ENCODE assay signal across 8 mouse cellular contexts in the genomic region with DNA sequence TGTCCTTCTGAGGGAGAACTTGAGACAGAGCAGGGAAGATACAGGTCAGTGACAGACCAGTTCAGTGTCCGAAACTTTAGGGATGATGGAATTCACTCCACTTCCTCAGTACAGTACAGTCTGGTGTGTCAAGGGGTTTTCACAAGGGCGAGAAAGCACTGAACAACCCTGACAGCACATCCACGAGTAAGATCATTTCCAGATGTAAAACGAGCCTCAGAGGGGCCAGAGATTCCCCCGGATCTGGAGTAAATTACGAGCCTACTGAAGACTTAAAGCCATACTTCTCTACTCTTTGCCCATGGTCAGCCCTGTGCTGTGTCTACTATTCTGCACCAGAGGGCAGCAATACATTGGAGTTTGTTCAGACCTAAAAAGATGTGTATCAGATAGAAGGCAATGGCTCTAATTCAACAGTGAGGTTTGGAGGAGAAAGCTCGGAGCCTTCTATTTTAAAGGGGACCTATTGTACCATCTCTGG.
A peak's percentile ranks its signal among the peaks of the same experiment; 100 is the strongest.
DNase-seq lines count a peak whose midpoint lies in the region; ATAC-seq and TF ChIP-seq lines count a peak whose summit lies in the region.

No protein-coding gene starts in this region.

- no peak for TF ChIP-seq POLR2A in CH12.LX (IDR thresholded peaks at IDR 0.05; ENCODE audit: low read depth, low read length)

- no peak overlapping the region for H3K9ac ChIP-seq in forebrain, embryonic 12.5 days
- H3K9ac ChIP-seq in CH12.LX (ENCODE audit: insufficient read depth, low read depth) = no peak overlapping the region

- H3K4me1 ChIP-seq in forebrain, embryonic 10.5 days = peaks cover 17% of the 10 kb centered on the region
- peaks cover 13% of the 10 kb centered on the region; the same call in 1 of the 2 replicates for H3K4me1 ChIP-seq in forebrain, embryonic 12.5 days
- H3K4me1 ChIP-seq in CH12.LX (ENCODE audit: control insufficient read depth in 1 of 2, insufficient read depth in 2 of 2) = peaks cover 0 to 4% of the 10 kb centered on the region in 2 experiments; a peak in 1 of 4 replicates

- no peak overlapping the region for H3K4me3 ChIP-seq in forebrain, embryonic 10.5 days
- H3K4me3 ChIP-seq in forebrain, embryonic 12.5 days (replicated peaks) = no peak overlapping the region
- no peak overlapping the region for H3K4me3 ChIP-seq in CH12.LX (replicated peaks in 1 of 3; ENCODE audit: low read depth in 2 of 3, low read length in 2 of 3, poor library complexity in 1 of 3)

- WGBS in forebrain, embryonic 10.5 days = 69% methylated on average over 7 of the region's 7 CpGs
- WGBS in forebrain, embryonic 12.5 days = 71% methylated on average over 7 of the region's 7 CpGs

- TF ChIP-seq EP300 in CH12.LX (IDR thresholded peaks at IDR 0.05; ENCODE audit: low read length) = no peak

- H3K36me3 ChIP-seq in forebrain, embryonic 10.5 days (replicated peaks) = peaks cover 23% of the 10 kb centered on the region
- peaks cover 15% of the 10 kb centered on the region for H3K36me3 ChIP-seq in forebrain, embryonic 12.5 days (replicated peaks)
- no peaks in the 10 kb centered on the region for H3K36me3 ChIP-seq in CH12.LX (replicated peaks in 1 of 2; ENCODE audit: control insufficient read depth in 1 of 2, insufficient read depth in 1 of 2, low read length in 1 of 2)

- H3K9me3 ChIP-seq in forebrain, embryonic 10.5 days = no peaks in the 10 kb centered on the region; the same call in 1 of the 2 replicates
- H3K9me3 ChIP-seq in forebrain, embryonic 12.5 days = 0 out of 2 replicates have a peak, but pooled peaks cover 2% of the 10 kb centered on the region
- no peaks in the 10 kb centered on the region for H3K9me3 ChIP-seq in CH12.LX (replicated peaks; ENCODE audit: low read length)

- peak in 1 of 2 experiments; percentile 47; a peak in 2 of 4 replicates for TF ChIP-seq CTCF in CH12.LX (conservative IDR thresholded peaks at IDR 0.05 in 1 of 2, IDR thresholded peaks at IDR 0.05 in 1 of 2; ENCODE audit: low read depth in 2 of 2, low read length in 2 of 2)

- H3K4me2 ChIP-seq in forebrain, embryonic 12.5 days = no peak overlapping the region
- H3K4me2 ChIP-seq in CH12.LX (ENCODE audit: insufficient read depth, low read depth, poor library complexity, severe bottlenecking) = no peak overlapping the region

- H3K27ac ChIP-seq in forebrain, embryonic 10.5 days = no peak overlapping the region
- H3K27ac ChIP-seq in forebrain, embryonic 12.5 days = no peak overlapping the region
- H3K27ac ChIP-seq in CH12.LX (ENCODE audit: insufficient read depth, low read depth) = no peak overlapping the region

- no peaks in the 10 kb centered on the region for H3K27me3 ChIP-seq in forebrain, embryonic 10.5 days (ENCODE audit: poor library complexity, severe bottlenecking)
- no peaks in the 10 kb centered on the region for H3K27me3 ChIP-seq in forebrain, embryonic 12.5 days
- no peaks in the 10 kb centered on the region for H3K27me3 ChIP-seq in CH12.LX (replicated peaks)

- no peak for ATAC-seq in forebrain, embryonic 12.5 days (ENCODE audit: low FRiP score)

- TF ChIP-seq RAD21 in CH12.LX (IDR thresholded peaks at IDR 0.05; ENCODE audit: low read depth, low read length) = peak; percentile 54

- peak; percentile 24 for DNase-seq in forebrain, embryonic 10.5 days (ENCODE audit: extremely low spot score, low spot score)
- peak; percentile 7 for DNase-seq in CH12.LX (ENCODE audit: extremely low read depth)
- DNase-seq in forelimb bud, embryonic 11.5 days (ENCODE audit: low read depth, low spot score) = peak; percentile 71
- peak; percentile 59 for DNase-seq in layer of hippocampus, adult 9-11 months
- peak; percentile 42 for DNase-seq in retina, embryonic 14.5 days (ENCODE audit: low spot score)
- no peak for DNase-seq in ovary, postnatal 10 days (ENCODE audit: low spot score)
- DNase-seq in urinary bladder, postnatal 14 days (ENCODE audit: low spot score) = no peak

- dilution Hi-C loops in CH12.LX (cut with MboI; ENCODE audit: extremely low pct_ligation_motif_present, extremely low pct_unique_long_range_greater_than_20kb, low sequenced_read_pairs) = no loop called here

- in situ Hi-C loops in CH12.LX (cut with MboI; ENCODE audit: low pct_ligation_motif_present, low pct_unique_long_range_greater_than_20kb, low sequenced_read_pairs) = no loop called here

- H3K79me2 ChIP-seq in CH12.LX (replicated peaks; ENCODE audit: control insufficient read depth, extremely low read depth, insufficient read depth, poor library complexity, severe bottlenecking) = no peaks in the 10 kb centered on the region

TF ChIP-seq in CH12.LX, 34 proteins besides CTCF, POLR2A, EP300 and RAD21:
- TF ChIP-seq SMC3 (IDR thresholded peaks at IDR 0.05; ENCODE audit: low read depth, low read length) = peak; percentile 38
- no peak for TF ChIP-seq TBP (conservative IDR thresholded peaks at IDR 0.05; ENCODE audit: low read depth, low read length)

Comparison
In these comparisons a context has a peak if more than half of its experiments do, and no peak if none do; other contexts are left out.
1. DNase-seq: peak in forebrain, embryonic 10.5 days (single experiment), CH12.LX (single experiment), forelimb bud, embryonic 11.5 days (single experiment), layer of hippocampus, adult 9-11 months (single experiment) and retina, embryonic 14.5 days (single experiment); none in ovary, postnatal 10 days (single experiment) and urinary bladder, postnatal 14 days (single experiment).